Mouse (Mus musculus): Measurements from ENCODE around the gene Lmo3.

Gene Lmo3

GRCm38 (mm10) chr6:138581734-138582505 is at the start of gene Lmo3:
Lmo3 (minus strand) TSS chr6:138581968.
- in situ Hi-C loops (cut with MboI, MseI) = no loop called here

- in situ Hi-C loops (cut with MboI, MseI) = no loop called here
Observed at GRCm38 (mm10) chr6:138620786-138621185, 39.0 kb upstream of the Lmo3 start.

- in situ Hi-C loops (cut with MboI, MseI) = no loop called here
Observed at GRCm38 (mm10) chr6:138618396-138618795, 36.6 kb upstream of the Lmo3 start.

DNA sequence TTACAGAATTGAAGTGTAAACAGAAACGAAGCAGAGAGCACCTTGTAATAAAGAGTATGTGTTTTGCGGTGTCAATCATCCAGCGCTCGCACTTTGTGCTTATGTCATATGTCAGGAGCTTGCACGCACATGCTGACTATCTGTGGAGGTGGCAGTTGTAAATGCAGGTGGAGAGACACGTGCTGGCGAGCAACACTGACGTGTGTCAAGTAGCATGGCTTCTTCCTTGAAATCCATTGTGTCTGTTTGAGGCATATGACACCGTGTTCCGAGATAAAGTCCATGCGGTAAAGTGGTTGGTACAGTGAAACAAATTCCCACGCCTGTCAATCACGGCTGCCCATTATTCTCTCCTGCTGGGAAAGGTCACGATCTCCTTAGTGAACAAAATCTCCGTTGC is 15.2 kb upstream of the Lmo3 start:
- in situ Hi-C loops (cut with MboI, MseI) = no loop called here

DNA sequence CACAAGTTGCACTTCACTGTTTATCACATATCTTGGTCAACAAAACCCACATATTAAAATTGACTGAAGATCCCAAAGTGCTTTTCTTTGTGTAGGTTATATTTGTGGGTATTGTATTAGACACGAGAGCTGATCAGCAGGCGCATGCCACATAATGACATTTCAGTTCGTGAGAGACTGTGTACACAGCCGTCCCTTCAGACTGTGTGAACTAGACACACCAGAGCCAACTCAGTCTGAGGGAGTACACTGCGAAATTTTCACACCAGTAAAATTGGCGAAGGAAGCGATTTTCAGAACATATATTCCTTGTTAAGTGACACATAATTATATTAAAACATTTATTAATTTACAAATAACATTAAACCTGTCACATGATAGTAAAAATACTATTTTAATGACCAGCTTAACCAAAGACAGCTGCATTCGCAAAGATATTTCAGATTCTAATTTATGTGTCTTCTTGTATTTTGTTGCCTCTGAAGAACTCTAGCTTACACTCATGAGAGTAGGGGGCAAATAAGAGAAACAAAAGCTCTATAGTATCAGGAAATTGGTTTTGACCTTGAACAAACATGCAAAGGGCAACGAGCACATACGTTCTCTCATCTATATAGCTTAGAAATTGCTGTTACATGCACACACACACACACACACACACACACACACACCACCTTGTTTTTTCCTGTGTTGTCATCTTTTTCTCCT is 14.4 kb upstream of the Lmo3 start:
- in situ Hi-C loops (cut with MboI, MseI) = no loop called here

DNA sequence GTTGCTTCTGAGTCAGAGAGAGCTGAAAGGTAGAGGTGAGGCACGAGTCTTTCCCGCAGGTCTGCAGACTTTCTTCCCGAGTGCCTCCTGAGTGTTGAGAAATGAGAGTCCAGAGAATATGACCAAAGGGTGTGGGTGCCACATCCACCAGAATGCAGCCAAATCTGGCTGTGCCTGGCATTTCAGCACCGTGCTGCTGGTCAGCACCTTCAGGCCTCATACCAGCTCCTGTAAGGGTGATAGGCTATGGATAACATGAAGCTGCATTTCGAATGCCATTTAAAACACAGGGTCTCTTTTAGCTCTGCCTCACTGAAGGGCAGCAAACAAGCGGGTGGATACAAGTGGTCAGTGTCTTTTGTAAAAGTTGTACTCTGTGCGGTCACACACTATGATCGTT is 1.5 kb upstream of the Lmo3 start:
- in situ Hi-C loops (cut with MboI, MseI) = no loop called here

DNA sequence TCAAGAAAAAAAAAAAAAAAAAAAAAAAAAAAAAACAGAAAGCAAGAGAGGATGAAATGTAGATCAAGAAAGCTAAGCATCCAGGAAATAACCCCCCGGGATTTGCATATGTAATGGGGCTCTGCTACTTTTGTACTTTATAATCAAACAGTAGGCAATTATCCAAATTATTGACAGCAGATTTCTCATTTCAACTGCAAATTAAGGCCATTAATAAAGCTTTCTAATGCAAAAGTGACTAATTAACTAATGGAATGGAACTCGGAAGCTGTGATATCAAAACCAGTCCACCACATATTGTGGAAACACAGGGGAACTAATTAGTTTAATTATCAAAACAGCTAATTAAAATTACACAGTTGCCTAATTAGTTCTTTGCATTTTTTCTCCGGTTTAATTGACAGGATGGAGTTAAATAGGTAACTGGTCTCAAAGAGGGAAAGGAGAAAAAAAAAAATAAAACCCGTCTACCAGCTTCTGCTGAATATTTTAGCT is 785 bp upstream of the Lmo3 start:
- in situ Hi-C loops (cut with MboI, MseI) = no loop called here

DNA sequence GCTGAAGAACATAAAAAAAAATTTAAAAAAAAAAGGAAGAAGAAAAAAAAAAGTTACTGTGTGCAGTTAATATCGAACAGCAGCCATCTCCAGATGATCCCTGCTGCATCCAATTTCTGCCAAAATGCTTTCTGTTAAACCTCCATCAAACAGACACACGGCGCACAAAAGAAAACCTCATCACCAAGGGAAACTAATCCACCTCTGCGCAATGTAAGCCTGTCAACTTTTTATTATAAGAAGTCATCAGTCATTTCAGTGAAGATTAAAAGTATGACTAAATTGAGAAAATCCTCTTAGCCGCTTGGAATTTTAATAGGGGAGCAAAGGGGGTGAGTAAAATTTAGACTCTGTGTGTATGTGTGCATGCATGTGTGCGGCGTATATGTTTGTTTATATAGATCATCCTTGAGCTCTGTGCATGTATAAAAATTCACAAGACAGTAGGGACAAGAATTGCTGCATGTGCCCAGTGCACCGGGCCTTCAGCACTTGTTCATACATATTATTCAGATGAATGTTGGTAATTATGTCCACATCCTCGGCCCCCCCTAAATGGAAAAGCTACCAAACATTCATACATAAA is 1.2 kb downstream of the Lmo3 start:
- in situ Hi-C loops (cut with MboI, MseI) = no loop called here

DNA sequence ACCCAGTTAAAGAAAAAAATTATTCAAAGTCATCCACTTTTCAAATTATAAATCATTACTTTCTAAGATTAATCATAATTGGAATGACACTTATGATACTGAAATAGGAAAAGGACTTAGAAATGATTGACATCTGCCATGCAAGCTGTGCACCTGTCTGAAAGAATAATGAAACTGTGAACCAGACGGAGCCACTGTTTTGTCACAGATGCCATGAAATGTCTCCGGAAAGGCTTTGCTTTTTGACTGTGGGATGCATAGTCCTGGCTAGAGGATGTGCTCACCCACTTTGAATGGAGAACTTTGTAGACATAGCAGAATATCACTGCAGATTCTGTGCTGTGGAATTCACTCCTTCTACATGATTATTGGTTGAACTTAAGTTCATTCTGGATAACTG is 18.4 kb downstream of the Lmo3 start:
- in situ Hi-C loops (cut with MboI, MseI) = no loop called here

GRCm38 (mm10) chr6:138552144-138552543 is 29.6 kb downstream of the Lmo3 start:
- in situ Hi-C loops (cut with MboI, MseI) = no loop called here

DNA sequence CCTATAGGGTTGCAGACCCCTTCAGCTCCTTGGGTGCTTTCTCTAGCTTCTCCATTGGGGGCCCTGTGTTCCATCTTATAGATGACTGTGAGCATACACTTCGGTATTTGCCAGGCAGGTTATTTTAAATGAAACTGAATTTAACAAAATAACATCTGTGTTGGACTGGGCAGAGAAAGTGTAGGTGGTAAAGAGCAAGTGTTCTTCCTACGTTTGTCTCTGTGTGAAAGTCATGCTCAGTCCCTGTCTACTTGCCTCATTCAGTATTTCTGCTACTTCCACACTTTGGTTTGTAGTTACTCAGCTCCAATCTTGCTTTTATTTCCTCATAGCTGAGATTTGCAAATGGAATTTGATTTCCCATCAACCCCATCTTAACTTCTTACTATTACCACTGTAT is 46.9 kb downstream of the Lmo3 start:
- in situ Hi-C loops (cut with MboI, MseI) = no loop called here

DNA sequence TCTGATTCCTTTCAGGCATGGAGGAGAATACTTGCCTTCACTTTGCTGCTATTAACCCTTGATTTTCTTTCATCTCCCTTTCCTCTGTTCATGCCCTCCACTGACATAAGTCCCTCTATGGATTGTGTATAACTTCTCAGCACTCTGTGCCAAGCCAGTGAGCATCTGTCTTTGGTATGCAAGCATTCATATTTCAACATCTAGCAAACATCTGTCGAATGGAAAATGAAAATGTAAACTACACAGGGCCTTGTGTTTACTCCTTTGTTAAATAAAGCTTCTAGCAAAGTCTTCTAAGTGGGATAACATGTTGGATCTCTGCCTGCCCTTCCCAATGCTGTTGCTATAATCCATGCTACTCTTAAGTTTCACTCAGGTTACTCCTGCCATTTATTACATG is 75.1 kb downstream of the Lmo3 start:
- in situ Hi-C loops (cut with MboI, MseI) = no loop called here

DNA sequence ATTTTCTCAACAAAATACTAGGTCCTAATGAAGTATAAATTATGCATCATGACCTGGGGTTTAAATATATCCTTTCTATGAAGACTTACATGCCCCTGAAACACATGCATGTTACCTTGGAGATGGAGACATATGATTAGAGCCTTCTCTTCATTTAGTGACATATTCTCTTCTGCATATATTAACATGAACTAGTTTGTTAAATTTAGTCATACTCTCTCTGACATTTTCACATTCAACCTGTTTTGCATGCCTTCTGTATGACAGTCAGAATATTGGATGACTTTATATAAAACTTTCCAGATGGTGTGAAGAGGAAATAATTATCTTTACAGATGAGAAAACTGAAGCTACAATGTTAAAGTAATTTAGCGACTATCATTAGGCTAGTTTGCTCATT is 77.8 kb downstream of the Lmo3 start:
- in situ Hi-C loops (cut with MboI, MseI) = no loop called here

DNA sequence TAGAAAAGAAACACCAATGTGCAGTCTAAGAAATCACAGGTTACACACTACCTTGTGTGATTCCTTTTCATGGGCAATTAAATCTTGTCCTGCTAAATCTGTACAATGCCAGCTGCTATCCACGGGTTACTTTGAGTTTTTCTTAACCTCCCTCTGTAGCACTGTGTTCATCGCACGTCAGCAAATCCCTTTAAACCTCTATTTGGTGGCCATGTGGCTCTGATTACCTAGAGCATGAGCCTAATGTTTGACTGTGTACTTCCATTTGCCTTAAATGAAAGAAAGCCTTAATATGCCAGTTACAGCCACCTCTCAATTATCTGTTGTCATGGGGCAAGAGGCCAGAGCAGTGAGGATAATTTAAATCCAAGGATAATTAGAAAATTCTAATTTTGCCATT is 98.9 kb downstream of the Lmo3 start:
- in situ Hi-C loops (cut with MboI, MseI) = no loop called here

DNA sequence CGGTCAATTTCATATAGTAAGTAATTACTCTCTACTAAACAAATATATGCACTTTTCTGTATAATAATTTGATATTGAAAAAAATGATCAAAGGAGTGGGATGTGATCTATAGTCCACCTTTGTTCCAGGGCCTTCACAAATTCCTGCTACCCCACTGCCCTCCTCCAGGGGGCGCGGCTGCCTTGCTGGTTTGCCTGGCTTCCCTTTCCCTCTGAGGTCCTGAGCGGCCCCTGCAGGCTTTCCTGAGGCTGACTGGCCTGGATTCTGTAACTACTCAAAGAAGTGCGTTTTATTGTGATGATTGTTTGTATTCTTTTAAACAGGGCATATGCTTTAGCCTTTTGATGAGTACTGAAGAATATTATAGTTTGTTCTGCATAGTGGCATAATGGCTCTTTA is 104.2 kb downstream of the Lmo3 start:
- in situ Hi-C loops (cut with MboI, MseI) = no loop called here

GRCm38 (mm10) chr6:138469204-138469603 is 112.6 kb downstream of the Lmo3 start:
- in situ Hi-C loops (cut with MboI, MseI) = no loop called here

DNA sequence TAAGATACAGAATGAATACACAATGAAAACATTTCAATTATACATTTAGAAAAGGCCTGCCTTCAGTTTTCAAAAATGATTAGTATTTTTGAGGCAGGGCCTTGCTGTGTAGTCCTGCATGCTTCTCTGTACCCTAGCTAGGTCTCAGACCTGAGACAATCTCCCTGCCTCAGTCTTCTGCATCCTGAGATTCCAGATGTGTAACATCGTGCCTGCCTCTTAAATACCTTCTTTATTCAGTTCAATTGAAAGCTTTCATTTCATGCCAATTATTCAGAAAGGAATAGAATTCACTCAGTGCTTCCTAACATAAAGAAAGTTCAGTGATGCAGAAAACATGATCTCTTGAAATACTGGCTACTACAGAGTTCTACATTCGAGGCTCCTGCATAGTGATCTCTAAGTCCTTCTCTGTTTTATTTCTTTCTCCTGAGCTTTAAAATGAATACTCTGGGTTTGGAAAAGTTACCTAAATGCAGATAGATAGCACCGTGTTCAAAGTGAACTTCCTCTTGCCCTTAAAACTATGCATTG is 137.2 kb downstream of the Lmo3 start:
- in situ Hi-C loops (cut with MboI, MseI) = no loop called here

DNA sequence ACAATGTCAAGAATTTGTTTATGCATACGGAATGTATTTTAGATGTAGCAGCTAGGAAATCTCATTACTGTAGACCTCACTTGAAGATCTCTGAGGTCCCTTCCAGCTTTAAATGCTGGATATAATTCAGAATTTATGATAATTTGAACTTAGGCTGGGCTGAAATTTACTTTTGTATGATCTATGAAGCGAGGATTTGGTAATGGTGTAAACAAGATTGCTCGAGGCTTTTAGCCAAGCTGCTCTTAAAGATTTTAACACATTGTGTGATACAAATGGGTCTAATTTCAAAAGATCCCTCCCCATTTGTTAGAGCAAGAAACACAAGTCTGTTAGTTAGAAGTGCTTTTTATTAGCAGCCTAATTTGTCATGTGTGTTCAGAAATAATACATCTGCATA is 144.4 kb downstream of the Lmo3 start:
- in situ Hi-C loops (cut with MboI, MseI) = no loop called here

DNA sequence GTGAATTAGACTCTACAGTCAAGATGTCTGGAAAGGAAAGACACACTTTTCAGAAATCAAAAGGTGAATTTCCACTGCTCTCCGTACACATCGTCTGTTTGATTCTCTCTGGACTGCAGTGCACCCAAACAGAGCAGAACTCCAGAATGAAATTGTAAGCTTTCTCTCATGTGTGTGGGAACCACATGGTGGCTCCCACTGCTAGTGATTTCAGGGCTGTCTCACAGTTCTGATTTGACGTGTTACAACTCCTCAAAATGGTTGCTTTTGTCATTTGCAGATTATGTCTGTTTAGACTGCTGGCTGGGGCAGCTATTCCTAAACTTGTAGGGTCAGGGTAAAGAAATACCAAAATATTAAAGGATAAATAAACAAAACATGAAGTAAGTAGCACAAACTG is 145.0 kb downstream of the Lmo3 start:
- in situ Hi-C loops (cut with MboI, MseI) = no loop called here

DNA sequence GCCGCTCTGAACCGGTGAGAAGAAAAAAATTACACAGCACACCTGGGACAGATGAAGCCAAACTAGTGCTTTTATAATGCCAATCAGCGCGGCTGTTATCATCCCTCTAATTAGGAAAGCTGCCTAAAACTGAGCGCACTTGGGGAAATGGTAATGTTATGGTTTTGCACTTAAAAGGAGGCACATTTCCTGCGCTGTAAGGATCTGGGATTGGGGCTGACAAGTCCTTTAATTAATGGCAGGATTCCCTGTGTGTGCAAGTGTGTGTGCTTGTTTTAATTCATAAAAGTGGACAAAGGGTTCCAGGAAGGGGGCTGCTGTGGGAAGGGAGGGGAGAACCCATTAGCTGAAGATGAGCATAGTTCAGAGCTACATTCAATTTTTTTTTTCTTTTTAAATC is 154.4 kb downstream of the Lmo3 start:
- in situ Hi-C loops (cut with MboI, MseI) = no loop called here

DNA sequence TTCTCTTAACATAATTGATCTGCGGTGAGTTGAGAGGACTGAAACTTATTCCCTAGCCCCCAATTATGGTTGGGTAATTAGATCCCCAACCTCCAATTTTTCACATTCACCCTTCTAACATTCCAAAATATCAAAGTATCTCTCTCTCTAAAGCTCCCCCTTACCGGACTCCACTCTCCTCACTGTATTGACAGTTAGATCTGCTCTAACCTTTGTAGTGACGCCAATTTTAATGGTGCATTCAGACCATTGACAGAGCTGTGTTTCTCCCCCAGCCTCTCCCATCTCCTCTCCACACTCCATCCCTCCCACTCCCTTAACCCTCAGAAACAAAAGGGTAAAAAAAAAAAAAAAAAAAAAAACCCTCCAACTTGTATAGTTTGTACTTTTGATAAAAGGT is 154.9 kb downstream of the Lmo3 start:
- in situ Hi-C loops (cut with MboI, MseI) = no loop called here

DNA sequence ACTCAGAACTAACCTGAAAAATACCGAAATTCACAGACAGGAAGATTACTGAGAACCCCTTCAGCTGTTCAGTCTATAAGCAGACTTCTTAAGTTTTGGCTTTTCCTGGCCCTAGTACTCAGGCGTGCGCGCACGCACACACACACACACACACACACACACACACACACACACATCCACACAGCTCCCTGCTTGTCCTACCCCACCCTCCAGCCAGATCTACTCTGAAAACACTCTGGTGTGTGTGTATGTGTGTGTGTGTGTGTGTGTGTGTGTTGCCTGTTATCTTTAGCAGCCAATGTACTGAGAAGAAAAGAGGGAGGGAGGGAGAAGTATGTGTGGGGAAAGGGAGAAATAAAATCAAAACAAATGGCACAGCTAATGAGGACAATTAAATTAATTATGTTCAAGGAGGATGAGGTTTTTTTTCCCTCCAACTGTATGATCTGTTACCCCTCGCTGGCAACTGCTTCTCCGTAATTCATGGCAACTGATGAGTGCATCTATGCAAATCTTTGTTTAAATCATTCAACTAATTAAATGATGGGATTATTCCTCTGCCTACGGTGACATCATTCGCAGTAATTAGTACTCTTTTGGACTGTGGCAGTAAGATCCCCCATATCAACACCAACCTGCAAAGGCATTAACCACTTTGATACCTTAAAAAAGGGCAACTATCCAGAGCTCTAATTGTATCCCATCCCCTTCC is 157.1 kb downstream of the Lmo3 start:
- in situ Hi-C loops (cut with MboI, MseI) = no loop called here
